Mouse (Mus musculus) heart, adult 18-20 months (tissue): ENCODE data around the gene Vmn1r27. TPM values are rescaled to one million over a fixed set of nuclear protein-coding genes. Genes with fewer than 3 reads are reported as not detected.

Experiments used
- DNase-seq, 2 experiments: peaks; one replicate each; pipeline ENCODE4 v3.0.0; 2021 to 2022; ENCODE audit warnings: mixed read lengths in 1 of 2
- long read RNA-seq, 2 experiments: library from polyadenylated mRNA; stranded (forward); transcript quantifications; one replicate each; pipeline ENCODE4 v2.0.0; 2021
- total RNA-seq, 2 experiments: library from RNA; stranded (reverse); gene quantifications; 2 replicates each; pipeline ENCODE4 v1.2.3; 2021

Vmn1r27 gene
- total RNA-seq, result not detected
- long read RNA-seq, experiment 1, result 0 reads
- long read RNA-seq, experiment 2, result 0 reads

DNA sequence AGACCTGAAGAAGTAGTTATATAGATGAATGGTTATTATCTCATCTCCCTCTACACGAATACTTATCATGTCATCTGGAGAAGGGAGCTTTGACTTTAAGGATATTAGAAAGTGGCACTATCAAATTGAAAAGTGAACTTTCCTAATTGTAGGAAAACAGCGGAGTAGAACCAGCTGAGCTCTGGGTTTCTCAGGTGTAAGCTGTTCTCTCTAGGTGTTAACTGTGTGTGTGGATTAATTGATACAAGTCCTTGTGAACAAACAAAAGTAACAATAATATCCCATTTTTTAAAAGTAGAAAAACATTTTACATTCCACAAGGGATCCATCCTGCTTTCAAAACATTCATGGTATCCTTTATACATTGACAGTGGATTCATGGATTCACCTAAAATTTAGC lies at the start of gene Vmn1r27:
TSS of gene Vmn1r27 (minus strand) at position 101 of the 400 bp plus-strand sequence.
- DNase-seq, result no peak

DNA sequence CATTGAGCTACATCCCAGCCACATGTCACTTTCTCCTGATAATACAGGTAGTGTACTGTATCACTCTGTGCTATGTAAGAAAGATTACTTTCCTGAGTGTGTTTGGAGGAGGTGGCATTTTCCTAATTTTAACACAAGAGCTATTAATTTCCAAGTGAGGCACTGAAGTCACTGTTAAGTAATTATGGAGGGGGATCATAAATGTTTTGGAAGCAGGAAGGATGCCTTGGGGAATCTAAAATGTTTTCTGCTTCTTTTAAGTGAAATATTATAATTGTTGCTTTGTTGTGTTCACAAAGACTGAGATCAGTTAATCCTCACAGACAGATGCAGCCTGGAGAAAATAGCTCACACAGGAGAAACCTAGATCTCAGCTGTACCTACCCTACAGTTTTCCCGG lies 43.1 kb upstream of the Vmn1r27 start, which contains the start of gene Vmn1r28:
TSS of gene Vmn1r28 (plus strand) at position 301 of the 400 bp plus-strand sequence.
- DNase-seq, result no peak

DNA sequence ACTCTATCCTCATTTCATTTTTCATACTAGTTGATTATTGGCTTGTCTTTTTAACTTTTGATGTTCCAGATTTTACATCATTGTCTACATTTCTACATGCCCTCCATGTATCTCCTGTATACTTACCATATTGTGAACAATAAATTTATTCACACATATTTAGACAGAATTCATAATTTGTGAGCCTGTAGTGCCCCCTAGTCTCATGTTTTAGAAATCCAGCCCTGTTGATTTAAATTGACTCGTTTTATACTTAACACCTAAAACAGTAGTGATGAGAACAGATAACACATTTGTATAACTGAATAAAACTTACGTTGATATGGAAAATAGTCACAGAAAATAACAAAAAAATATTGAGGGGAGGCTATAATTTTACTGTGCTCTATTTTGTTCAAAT lies 2.5 kb downstream of the Vmn1r27 start:
- peak in 1 of 2 experiments; percentile 2 for DNase-seq

Other genes starting within 250 kb of the Vmn1r27 start
- gene Vmn1r25, start 238.0 kb downstream of the Vmn1r27 start, total RNA-seq, result not detected
- gene Vmn1r26, start 203.7 kb downstream of the Vmn1r27 start, total RNA-seq, result not detected
- gene Vmn1r28, start 43.2 kb upstream of the Vmn1r27 start, total RNA-seq, result not detected
- not detected for gene Vmn1r29, start 82.7 kb upstream of the Vmn1r27 start, total RNA-seq
- gene Vmn1r30, start 224.6 kb upstream of the Vmn1r27 start, total RNA-seq, result not detected